Comparison of ENCODE assay signal across 18 mouse cellular contexts in the genomic region with DNA sequence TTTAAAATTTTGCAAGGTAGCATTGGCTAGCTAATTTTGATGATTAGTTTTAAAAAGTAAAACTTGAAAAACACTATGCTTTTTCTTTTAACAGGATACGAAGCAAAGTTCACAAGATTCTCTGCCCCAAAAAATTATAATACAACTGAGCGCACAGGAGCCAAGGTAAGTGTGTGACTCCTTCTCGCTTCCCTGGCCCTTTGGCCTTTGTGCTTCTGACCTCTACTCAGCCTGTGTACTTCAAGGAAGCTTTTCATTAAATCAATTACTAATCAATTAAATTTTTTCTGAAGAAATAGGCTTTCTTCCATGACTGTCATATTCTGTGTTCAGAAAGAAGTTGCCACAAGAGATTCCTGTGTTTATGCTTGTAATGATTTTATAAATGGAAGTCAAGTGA.
"Had no signal": no experiment of that assay in that cellular context is flagged by ENCODE, and none has a peak within 500 bp of the region (broad histone marks: within the 10 kb centered on the region; RNA-seq: fewer than 3 reads in every experiment).

No protein-coding gene starts in this region.

- H3K4me3 ChIP-seq: layer of hippocampus, adult 2 months; liver, embryonic 13.5 days; midbrain, embryonic 12.5 days; midbrain, embryonic 15.5 days; neural tube, embryonic 12.5 days; neural tube, embryonic 15.5 days had no signal

- H3K27ac ChIP-seq: hindbrain, postnatal 0 days; layer of hippocampus, adult 2 months; liver, embryonic 13.5 days; macrophage; midbrain, embryonic 12.5 days; midbrain, embryonic 15.5 days; neural tube, embryonic 12.5 days; neural tube, embryonic 15.5 days; stomach, postnatal 0 days had no signal

- H3K9me3 ChIP-seq: liver, embryonic 13.5 days; midbrain, embryonic 12.5 days; midbrain, embryonic 15.5 days; neural tube, embryonic 12.5 days; neural tube, embryonic 15.5 days had no signal

- H3K27me3 ChIP-seq: liver, embryonic 13.5 days; midbrain, embryonic 12.5 days; midbrain, embryonic 15.5 days; neural tube, embryonic 12.5 days; neural tube, embryonic 15.5 days had no signal

- DNase-seq: layer of hippocampus, adult 9-11 months; liver, embryonic 13.5 days; right cerebral cortex, adult 18-20 months; right cerebral cortex, postnatal 14 days; right cerebral cortex, postnatal 4 days; thymus, adult 2 months; thymus, postnatal 14 days; thymus, postnatal 4 days had no signal

- H3K4me1 ChIP-seq: liver, embryonic 13.5 days; midbrain, embryonic 12.5 days; neural tube, embryonic 12.5 days had no signal

- ATAC-seq: hindbrain, postnatal 0 days; inflammation-experienced regulatory T-cells, adult 6 months; midbrain, embryonic 15.5 days had no signal

- H3K9ac ChIP-seq: liver, embryonic 13.5 days; lung, embryonic 14.5 days; midbrain, embryonic 12.5 days; midbrain, embryonic 15.5 days; neural tube, embryonic 12.5 days; neural tube, embryonic 15.5 days had no signal

- H3K4me2 ChIP-seq: liver, embryonic 13.5 days; lung, embryonic 14.5 days; midbrain, embryonic 12.5 days; midbrain, embryonic 15.5 days; neural tube, embryonic 12.5 days; neural tube, embryonic 15.5 days had no signal

- H3K36me3 ChIP-seq: midbrain, embryonic 12.5 days; midbrain, embryonic 15.5 days; neural tube, embryonic 12.5 days; neural tube, embryonic 15.5 days had no signal
